Mouse (Mus musculus) MEL-GATA-1-ER (cell line): ENCODE results near the gene Msi2.

Experiments
- DNase-seq: peaks from one replicate; pipeline ENCODE4 v3.0.0-alpha.2; 2012; ENCODE audit warnings: low read depth; ENCODE audit errors: extremely low read depth

The Msi2 gene

DNA sequence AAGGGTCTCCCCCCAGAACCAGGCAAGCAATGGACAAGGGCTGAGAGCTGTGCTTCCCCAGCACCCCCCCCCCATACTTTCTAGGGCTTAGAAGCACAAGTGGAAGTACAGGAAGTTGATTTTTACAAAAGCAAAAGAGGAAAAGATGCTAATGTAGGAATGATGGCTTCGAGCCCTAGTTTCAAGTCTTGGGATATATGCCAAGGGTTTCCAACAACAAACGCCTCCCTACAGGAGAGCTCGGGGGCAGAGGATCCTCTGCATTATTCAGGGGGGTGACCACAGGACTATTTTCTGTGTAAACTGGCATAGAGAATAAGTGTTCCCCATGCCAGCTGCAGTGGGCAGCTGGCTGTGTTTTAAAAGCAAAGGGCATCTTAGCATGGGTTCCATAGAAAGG, 175.5 kb downstream of the Msi2 start:
- DNase-seq: no peak

DNA sequence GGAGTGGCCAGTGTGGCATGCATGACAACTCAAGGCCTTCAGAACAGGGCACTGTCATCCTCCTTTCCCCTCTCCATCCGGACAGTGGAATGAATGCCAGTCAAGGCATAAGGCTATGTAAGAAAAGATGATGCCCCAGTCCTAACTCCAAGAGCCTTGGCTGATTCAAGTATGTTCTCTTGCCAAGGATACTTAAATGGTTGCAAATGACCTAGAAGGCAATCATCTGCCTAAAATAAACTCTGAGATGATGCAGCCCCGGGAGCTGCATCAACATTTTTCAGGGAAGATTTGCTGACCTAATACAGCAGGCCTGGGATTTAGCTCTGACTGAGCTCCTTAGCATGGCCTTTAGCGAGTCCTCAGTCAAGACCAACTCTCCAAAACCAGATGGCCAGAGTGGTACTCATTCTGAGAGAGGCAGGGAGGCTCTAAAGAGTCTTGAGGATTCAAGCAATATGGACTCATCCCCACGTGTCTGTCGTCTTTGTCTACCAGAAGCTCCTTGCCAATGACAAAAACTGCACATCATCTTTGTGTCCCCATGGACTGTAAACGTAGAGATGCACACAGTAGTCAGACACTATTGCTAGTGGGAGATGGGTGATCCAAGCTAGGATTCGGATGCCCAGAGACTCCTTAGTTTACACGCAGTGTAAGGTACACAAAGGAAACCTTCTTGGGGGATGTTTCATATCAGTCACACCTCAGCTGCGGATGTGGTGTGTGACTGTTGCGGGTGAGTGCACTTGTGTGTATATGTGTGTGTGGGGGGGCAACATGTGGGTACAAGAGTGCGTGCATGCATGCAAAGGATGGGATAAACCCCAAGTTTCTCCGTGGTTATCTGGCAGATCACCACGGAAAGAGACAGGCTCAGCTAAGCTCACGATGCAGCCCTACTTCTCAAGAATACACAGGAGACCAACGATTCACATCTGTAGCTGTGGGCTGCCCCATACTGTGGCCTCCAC, 176.4 kb downstream of the Msi2 start:
- DNase-seq: no peak

DNA sequence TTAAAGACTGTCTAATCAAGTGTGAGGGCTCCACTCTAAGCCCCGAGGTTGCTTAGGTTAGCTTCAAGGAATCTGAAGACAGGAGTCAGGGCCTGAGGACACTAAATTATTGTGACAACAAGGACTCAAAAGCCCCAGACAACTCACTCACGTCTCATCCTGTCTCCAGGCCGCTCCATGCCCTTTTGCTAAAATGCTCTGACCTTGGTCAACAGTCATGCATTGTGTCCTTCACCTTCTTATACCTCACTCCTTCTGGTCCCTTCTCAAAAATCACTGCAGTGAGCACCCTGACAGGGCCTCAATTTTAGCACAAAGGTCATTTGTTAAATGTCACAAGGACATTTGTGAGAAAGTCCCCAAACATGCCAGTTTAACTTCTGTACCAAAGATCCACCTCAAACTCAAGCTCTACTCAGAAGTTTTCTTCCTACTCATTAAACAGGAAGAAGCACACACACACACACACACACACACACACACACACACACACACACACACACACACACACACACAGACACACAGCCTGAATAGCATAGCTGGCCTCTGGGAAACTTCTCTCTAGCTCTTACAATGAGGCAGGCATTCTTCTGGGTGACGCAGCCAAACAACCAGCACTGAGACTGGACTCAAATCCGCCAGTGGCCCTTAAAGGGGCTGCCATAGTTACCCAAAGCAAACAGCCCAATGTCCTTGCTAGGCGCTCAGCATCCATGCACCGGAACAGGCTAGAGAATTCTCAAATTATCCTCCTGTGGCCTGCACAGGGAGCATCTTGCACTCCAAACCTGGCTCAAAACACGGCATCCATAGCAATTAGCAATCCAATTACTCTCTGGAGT, 178.5 kb downstream of the Msi2 start:
- no peak for DNase-seq

DNA sequence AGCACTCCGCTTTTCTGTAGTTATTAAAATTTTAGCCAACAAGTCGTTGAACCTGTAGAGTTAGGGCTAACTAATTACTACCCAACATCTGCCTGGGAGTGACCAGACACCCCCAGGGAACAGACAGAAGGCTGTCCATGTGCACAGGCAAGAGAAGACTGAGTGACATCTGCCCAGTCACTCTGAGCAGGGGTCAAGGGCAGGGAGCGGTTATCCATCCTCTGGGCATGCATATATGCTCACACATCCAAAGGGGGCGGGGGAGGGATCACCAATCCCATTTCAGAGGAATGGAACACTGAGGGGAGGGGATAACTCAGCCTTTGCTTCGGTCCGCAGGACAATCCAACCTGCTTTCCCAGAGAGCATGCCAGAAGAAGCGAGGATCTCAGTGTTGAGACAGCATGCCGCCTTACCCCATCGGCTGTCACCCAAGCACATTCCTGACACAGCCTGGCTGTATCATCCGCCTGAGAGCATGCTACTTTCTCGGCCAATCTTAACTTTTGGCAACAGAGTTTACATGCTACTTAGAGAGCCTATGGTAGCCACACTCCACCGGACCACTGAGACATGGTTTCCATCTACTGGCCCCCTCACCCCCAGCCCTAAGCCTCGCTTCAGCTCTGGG, 179.5 kb downstream of the Msi2 start:
- DNase-seq: no peak

DNA sequence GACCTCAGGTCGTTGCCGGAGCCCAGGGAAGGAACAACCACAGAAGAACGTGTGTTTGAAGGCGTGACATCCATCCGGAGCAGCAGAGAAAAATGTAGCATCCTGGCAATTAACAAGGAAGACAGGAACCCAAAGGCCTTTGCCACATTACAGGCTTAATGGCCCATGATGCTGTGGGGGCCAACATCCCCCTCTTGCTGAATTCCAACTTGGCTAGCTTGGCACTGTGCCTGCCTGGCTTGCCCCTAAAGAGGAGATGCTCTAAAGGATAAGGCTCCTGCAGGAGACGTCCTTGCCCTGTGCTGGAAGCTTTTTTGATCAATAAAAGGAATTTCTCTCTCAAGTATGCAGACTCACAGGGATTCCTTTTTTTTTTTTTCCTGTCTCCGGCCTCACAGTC, 181.0 kb downstream of the Msi2 start:
- no peak for DNase-seq

DNA sequence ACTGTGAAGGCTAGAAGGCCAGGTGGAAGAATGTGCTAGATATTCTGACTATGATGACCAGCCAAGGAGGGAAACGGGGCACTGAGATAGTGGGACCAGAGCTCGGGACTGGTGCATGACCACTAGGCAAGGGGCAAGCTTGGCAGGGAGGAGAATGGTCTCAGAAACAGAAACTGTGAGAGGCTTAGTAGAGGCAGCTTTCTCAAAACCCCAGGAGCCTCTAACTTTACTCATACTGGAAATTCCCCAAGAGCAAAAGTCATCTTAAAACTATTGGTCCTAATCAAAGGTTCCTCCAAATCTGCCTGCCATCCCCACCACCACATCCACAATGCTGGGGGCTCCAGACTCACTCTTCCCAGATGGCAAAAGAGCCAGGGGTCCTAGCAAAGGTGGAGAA, 181.5 kb downstream of the Msi2 start:
- DNase-seq: no peak

DNA sequence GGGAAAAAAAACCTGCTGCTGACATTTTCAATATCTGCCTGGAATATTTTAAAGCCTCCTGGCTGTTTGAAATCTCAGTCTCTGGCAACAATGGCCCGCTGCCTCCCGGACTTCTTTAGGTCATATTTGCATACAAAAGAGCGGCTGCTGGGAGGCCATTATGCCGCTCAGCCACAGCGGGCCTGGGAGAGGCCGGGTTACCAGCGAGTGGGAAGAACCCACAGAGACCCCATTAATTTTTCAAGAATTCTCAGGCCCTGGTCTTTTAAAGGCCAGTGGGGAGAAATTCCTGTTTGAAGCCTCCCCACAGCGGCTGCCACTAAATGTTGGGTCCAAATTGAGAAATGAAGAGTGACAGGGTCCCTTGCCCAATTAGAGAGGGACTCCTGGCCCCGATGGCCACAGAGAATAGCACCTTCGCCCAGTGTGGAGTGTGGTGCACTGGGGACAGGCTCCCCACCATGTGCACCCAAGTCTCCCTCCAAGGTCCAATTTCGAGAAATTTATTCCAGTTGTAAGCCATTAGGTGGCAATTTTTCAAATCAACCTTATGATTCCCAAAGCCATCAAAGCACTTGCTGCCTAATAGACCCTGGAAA, 183.9 kb downstream of the Msi2 start:
- no peak for DNase-seq

DNA sequence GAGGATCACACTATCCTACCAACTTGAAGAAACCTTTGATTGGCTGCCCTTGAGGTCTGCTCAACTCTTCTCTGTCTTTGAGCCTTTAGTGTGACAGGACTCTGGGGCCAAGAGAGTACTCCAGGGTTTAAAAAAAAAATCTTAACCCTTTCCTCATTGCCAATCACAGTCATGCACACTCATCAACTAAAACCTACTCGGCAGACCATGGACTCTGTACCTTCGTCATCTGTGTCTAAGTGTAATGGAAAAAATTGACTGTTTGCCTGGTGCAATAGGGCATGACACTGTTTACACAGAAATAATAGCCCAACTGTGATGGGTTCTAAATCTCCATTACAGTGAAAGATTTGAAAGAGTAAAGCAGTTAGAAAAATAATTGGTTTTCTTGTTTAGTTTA, 186.3 kb downstream of the Msi2 start:
- no peak for DNase-seq

DNA sequence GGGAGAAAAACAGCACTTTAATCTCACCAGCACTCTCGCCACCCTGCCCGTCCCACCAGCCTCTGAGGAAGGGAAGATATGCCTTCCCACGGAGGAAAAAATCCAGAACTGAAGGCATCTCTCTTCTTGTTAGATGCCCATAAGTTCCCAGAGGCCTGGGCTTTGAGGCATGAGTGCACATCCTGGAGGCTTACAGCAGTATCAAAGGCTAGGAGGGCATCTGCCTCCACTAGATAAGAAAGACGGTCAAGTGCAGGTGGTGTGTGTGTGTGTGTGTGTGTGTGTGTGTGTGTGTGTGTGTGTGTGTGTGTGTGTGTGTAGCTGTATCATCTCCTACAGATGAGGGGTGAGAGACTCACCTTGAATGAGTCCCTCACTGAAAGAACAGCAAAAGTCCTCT, 188.3 kb downstream of the Msi2 start:
- no peak for DNase-seq

DNA sequence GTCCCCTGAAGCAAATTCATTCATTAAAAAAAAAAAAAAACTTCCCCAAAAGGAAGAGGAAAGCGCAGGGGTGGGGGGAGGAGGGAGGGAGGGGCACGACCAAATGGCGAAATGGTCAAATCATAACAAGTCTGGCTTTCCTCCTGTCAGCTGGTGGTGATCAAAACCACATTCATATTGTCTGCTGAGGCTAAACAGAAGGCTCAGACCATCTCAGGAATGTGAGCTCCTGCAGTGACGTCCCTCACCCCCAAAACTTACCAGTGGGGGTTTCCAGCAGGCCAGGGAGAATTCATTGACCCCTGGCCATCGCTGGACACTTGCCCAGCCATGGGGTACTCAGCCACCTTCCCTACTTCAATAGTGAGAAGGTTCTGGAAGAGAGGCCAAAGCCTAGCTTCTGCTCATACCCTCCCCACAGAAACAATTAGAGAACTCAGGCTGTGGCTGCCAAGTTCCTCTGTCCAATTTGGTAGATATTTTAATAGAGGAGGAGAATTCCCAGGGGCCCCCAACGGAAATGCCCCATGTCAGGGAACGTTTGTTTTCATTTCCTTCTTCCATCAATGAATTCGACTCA, 189.7 kb downstream of the Msi2 start:
- no peak for DNase-seq

DNA sequence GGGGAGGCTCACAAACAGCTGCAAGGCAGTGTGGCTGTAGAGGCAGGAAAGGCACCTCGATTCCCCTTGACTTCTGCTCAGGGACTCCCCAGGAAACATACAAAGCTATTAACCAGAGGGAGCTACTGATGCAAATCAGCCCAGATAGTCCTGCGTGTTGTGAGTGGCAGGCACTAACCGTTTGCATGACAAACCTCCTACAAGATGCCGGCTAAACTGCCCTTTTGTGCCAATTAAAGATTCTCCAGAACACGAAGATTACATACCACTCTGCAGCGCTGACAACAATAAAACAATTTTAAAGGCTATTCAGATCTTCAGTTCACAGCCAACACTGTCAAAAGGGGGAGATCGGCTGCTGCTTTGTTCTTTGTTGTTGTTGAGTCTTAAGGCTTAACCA, 191.6 kb downstream of the Msi2 start:
- no peak for DNase-seq

DNA sequence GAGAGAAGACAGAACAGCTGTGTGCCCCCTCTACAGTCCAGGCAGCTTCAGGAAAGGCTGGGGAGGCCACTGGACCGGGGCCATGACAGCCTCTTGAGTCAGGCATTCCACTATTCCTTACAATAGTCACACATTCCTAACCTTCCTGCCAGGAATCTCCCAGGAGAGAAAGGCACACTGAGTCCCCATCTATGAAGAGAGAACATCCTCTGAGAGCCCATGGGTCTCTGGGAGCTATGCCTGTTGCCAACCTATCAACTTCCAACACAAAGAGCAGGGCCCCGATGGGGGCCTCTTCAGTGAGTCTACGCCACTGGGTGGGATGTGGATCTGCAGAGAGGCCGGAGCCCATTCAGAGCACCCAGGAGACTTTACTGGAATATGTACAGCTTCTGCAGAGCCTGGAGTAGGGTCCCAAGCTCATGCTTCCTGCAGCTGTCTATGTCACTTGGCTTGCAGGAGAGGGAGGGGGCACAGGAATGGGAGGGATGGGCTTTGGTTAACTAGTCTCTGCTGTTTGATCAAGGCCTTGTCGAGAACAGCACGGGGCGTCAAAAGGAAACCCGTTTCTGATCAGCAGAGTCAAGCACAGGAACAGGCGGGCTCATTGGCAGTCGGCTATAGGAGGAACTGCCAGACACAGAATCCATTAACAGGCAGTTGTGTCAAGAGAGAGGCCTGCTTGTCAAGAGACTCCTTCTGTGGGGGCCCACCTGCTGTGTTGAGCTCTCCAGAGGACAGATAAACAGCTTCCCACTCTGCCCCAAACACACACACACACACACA, 193.3 kb downstream of the Msi2 start:
- DNase-seq: peak; percentile 1

DNA sequence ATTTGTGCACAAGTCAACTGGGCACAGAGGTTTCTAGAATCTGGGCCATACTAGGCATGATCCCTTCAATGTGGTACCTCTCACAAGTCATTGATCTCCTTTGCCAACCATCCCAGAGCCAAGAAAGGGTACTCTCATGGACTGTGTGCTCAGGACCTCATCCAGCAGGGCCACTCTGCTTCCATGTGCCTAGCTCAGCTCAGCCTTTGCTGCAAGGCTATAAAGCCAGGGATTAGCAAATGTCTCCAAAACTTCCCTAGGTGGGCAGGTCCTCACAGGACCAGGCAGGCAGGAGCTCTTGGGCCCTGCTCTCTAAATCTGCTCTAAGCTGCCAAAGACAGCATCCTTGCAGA, 193.9 kb downstream of the Msi2 start:
- no peak for DNase-seq

DNA sequence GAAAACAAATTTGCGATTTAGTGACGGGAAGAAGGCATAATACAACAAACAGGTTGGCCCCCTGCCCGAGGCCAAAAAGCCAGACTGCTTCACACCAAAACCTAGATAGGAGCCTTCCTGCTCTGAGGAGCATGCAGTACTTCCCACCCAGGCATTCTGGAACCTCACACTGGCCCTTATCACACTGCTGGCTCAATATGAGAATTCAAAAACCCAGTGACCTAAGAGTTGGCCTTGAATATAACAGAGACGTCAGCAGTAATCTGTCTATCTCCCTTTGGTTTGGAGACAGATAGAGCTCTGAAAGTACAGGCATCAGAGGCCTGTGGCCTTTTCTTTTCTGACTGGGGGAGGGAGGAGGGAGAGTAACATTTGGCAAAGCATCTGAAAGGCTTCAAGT, 194.4 kb downstream of the Msi2 start:
- DNase-seq: no peak

DNA sequence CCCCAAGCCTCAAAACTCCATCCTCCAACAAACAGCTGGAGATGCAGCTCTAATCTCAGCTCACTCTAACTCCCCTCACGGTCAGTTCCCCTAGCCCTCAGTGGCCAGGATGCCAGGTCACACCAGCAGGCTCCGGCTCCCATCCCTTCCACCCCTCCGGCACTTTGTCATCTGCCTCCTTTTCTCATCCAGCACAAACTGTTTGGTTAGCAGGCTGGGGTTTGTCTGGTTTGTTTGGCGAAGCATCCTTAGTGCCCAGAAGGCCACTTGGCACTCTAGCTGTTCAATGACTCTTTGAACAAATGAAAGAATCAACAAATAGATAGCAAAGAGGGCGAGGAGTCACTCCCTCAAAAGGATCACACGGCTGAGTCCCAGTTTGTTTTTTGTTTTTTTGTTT, 194.8 kb downstream of the Msi2 start:
- no peak for DNase-seq

DNA sequence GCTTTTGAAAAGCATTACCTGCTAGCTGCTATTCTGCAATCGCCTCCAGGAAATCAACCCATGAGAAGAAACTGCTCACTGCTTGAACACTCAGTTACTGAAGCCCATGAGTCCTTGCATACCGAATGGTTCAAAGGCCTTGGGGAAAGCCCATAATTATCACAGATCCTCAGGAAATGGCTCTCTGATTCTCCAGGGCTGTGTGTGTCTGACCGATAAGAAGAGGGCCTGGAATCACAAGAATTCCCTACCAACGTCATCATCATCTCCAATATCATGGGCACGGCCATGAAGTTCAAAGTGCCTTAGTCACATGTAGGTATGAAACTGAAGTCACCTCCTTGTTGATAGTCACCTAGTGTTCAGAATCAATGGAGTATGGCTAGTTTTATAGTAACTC, 196.2 kb downstream of the Msi2 start:
- no peak for DNase-seq

DNA sequence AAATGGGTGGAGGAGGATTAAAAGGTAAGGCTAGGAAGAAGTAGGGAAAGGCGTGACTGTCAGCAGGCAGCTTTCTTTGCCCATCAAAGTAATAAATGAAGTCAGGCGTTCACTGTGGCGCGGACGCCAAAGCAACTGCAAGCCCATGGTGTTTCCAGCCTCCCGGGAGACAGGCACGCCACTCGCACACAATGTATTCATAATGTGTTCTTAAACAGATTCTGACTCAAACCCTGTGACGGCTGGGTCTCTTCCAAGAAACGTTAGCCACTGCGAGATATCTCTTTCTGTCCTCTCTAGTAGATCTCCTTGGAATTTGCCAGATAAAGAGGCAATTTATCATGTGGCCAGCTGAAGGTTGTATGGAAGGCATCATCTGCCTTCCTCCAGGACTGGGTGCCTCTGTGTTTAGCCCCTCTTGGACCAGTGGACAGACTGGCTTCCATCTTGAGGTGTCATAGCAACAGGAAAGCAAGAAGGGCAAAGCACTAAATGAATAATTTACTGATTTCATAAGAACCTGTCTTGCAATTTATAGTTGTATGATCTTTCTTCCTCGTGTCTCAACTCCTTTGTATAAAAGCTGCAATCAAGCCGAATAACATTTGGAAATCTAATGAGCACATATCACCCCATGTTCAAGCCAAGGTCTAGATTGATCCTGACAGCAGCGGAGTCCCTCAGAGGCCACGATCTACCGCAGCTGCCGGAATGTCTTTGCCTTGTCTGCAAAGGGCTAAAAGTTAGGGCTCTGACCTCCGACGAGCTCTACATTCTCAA, 197.2 kb downstream of the Msi2 start:
- DNase-seq: no peak

DNA sequence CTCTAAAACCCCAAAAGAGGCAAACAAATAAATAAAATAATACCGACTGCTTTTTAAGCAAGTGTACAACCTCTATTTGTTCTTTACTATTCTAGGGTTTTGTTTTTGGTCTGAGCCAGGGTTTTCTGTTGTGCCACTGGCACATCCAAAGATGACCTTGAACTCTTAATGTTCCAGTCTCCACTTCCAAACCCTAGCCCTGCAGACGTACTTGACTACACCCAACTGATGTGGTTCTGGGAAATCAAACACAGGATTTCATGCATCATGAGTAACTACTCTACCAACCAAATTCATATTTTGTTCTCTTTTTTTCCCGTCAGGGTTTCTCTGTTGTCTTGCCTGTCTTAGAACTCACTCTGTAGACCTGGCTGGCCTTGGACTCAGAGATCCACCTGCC, 200.0 kb downstream of the Msi2 start:
- no peak for DNase-seq

DNA sequence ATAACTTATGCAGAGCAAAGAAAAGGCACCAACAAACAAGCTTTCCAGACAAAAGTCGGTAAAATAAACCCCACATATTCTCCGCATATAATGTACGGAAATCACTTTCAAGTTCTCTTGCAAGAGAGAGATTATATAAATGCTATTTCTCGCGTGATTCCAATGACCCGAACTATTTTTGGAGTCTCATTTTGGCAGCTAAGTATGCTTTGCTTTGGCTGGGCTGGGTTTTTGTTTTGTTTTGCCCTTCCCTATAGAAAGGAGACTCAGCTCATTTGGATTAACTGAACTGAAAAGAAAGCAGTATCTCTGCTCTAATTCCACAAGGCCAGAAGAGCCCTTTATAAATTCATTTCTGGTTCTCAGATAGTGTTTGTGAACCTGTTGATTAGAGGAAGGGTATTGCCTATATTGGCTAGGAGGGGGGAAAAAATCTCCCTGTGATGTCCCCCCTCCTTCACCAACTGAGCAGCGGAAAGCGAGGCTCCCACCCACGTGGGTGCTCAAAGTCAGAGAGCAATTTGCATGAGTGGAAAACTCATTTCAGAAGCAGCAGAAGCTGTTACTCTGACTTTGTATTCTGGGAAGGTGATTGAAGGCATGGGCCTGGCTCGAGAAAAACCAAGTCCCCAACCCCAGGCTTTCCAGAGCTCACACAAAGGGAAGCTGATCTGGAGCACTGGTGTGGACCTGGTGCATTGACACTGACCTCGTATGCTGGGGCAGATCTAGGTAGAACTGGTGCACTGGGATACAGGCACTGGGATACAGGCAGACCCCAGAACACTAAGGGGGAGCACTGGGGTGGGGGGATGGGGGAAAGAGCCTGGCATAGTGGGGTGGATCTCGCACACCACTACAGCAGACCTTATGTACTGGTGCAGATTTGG, 201.5 kb downstream of the Msi2 start:
- no peak for DNase-seq
